18 mouse cellular contexts compared by ENCODE assay signal in genomic region chr5:76876106-76876758, GRCm38 (mm10). TPM values are rescaled to one million over a fixed set of nuclear protein-coding genes. Genes with fewer than 3 reads are reported as not detected.
DNase-seq lines count a peak whose midpoint lies in the region; ATAC-seq and TF ChIP-seq lines count a peak whose summit lies in the region.
"Had no signal": no experiment of that assay in that cellular context is flagged by ENCODE, and none has a peak within 500 bp of the region (broad histone marks: within the 10 kb centered on the region; RNA-seq: fewer than 3 reads in every experiment).

No protein-coding gene starts in this region.

- H3K36me3 ChIP-seq in E14TG2a.4 (ENCODE audit: insufficient read depth, low read length), result peaks cover 61% of the 10 kb centered on the region
- peaks cover 17% of the 10 kb centered on the region for H3K36me3 ChIP-seq in hindbrain, postnatal 0 days (ENCODE audit: insufficient read depth, low read length)
- H3K36me3 ChIP-seq in forebrain, embryonic 15.5 days, result peaks cover 46% of the 10 kb centered on the region

- H3K4me2 ChIP-seq in hindbrain, postnatal 0 days (ENCODE audit: low read depth, low read length), result no peak overlapping the region
- no peak overlapping the region for H3K4me2 ChIP-seq in forebrain, embryonic 15.5 days (replicated peaks)
- H3K4me2 ChIP-seq: embryonic facial prominence, embryonic 13.5 days; midbrain, embryonic 11.5 days; neural tube, embryonic 12.5 days had no signal

- no peaks in the 10 kb centered on the region for H3K9me3 ChIP-seq in E14TG2a.4 (ENCODE audit: low read length)
- no peaks in the 10 kb centered on the region for H3K9me3 ChIP-seq in hindbrain, postnatal 0 days (ENCODE audit: low read length)
- H3K9me3 ChIP-seq in forebrain, embryonic 15.5 days, result no peaks in the 10 kb centered on the region
- H3K9me3 ChIP-seq: embryonic facial prominence, embryonic 13.5 days; neural tube, embryonic 12.5 days had no signal

- TF ChIP-seq CTCF in E14TG2a.4 (conservative IDR thresholded peaks at IDR 0.05; ENCODE audit: low read length), result peak; percentile 30; the same call in 1 of the 2 replicates
- no peak for TF ChIP-seq CTCF in hindbrain, postnatal 0 days (IDR thresholded peaks at IDR 0.05; ENCODE audit: low read depth)

- DNase-seq in adrenal gland, adult (ENCODE audit: inconsistent age in 2 of 2, low spot score in 1 of 2), result peak; percentile 14 to 46
- DNase-seq in adrenal gland, adult 18-20 months (ENCODE audit: low spot score in 2 of 2), result no peak
- DNase-seq in heart, adult 9 months (ENCODE audit: low spot score in 2 of 2), result peak; percentile 44 to 67
- peak; percentile 72 to 74 for DNase-seq in heart, postnatal 10 days
- no peak for DNase-seq in hindbrain, postnatal 0 days (ENCODE audit: low spot score)
- no peak for DNase-seq in lung, postnatal 25 days (ENCODE audit: low spot score)
- DNase-seq: cerebellum, adult 9-11 months; forebrain, postnatal 0 days; layer of hippocampus, postnatal 36 days; lung, adult 2 months; spleen, adult 18-20 months had no signal

- ATAC-seq in hindbrain, postnatal 0 days, result no peak
- no peak for ATAC-seq in forebrain, embryonic 15.5 days (replicated peaks)
- ATAC-seq: CD4-positive, CD25-positive, alpha-beta regulatory T cell, adult 4 months; forebrain, postnatal 0 days had no signal

- no peaks in the 10 kb centered on the region for H3K27me3 ChIP-seq in E14TG2a.4 (ENCODE audit: insufficient read depth, low read length)
- H3K27me3 ChIP-seq in hindbrain, postnatal 0 days (ENCODE audit: insufficient read depth, low read length), result no peaks in the 10 kb centered on the region
- no peaks in the 10 kb centered on the region for H3K27me3 ChIP-seq in forebrain, embryonic 15.5 days
- H3K27me3 ChIP-seq: embryonic facial prominence, embryonic 13.5 days; neural tube, embryonic 12.5 days had no signal

- peaks cover 18% of the 10 kb centered on the region for H3K4me1 ChIP-seq in E14TG2a.4 (replicated peaks; ENCODE audit: low read depth, low read length)
- H3K4me1 ChIP-seq in hindbrain, postnatal 0 days (ENCODE audit: insufficient read depth, low read length), result no peaks in the 10 kb centered on the region
- no peaks in the 10 kb centered on the region for H3K4me1 ChIP-seq in forebrain, embryonic 15.5 days
- H3K4me1 ChIP-seq: embryonic facial prominence, embryonic 13.5 days; neural tube, embryonic 12.5 days had no signal

- no peak overlapping the region for H3K27ac ChIP-seq in hindbrain, postnatal 0 days
- no peak overlapping the region for H3K27ac ChIP-seq in forebrain, embryonic 15.5 days (replicated peaks)
- H3K27ac ChIP-seq: embryonic facial prominence, embryonic 13.5 days; macrophage; neural tube, embryonic 12.5 days had no signal

- no peak overlapping the region for H3K9ac ChIP-seq in hindbrain, postnatal 0 days (replicated peaks; ENCODE audit: low read length)
- H3K9ac ChIP-seq in forebrain, embryonic 15.5 days (replicated peaks), result no peak overlapping the region
- H3K9ac ChIP-seq: embryonic facial prominence, embryonic 13.5 days; forebrain, postnatal 0 days; neural tube, embryonic 12.5 days had no signal

- intact Hi-C loops in heart, postnatal 10 days (cut with DNase I), result no loop called here

- H3K4me3 ChIP-seq in E14TG2a.4 (replicated peaks; ENCODE audit: low read length), result peak overlapping the region; percentile 51
- no peak overlapping the region for H3K4me3 ChIP-seq in hindbrain, postnatal 0 days (ENCODE audit: low read length)
- no peak overlapping the region for H3K4me3 ChIP-seq in forebrain, embryonic 15.5 days
- H3K4me3 ChIP-seq: embryonic facial prominence, embryonic 13.5 days; neural tube, embryonic 12.5 days had no signal

- WGBS in hindbrain, postnatal 0 days, result 91% methylated on average over 25 of the region's 25 CpGs
- 94% methylated on average over 25 of the region's 25 CpGs for WGBS in forebrain, embryonic 15.5 days

RNA-seq across cellular contexts. Expression of gene Aasdh, which starts 29.1 kb away (rescaled TPM):
- 10 to 100 TPM; 14.8 to 16.2 TPM for total RNA-seq in adrenal gland, adult 18-20 months (2021)
- 10 to 100 TPM; 10.1 to 14.4 TPM for total RNA-seq in heart, postnatal 10 days (2021)
- total RNA-seq in hindbrain, postnatal 0 days (2014; rRNA removed), result 9.9 and 15.1 TPM in 2 replicates
- 10.2 and 12.8 TPM in 2 replicates for polyA plus RNA-seq in hindbrain, postnatal 0 days (2015; fragmentation: Nextera tagmentation; extraction: Ambion mirVana)
- polyA plus RNA-seq in forebrain, embryonic 15.5 days (2015; fragmentation: Nextera tagmentation; extraction: Ambion mirVana), result 25.6 and 27.5 TPM in 2 replicates

Comparison
In these comparisons a context has a peak if more than half of its experiments do, and no peak if none do; other contexts are left out.
1. DNase-seq: peak in adrenal gland, adult (2 of 2), heart, adult 9 months (2 of 2) and heart, postnatal 10 days (2 of 2); none in adrenal gland, adult 18-20 months (0 of 2), hindbrain, postnatal 0 days (single experiment) and lung, postnatal 25 days (single experiment).